Comparison of ENCODE assay signal across 25 mouse cellular contexts in genomic region chr4:140780507-140780906, GRCm38 (mm10). TPM values are rescaled to one million over a fixed set of nuclear protein-coding genes. Genes with fewer than 3 reads are reported as not detected.
DNase-seq lines count a peak whose midpoint lies in the region; ATAC-seq lines count a peak whose summit lies in the region.
"Had no signal": no experiment of that assay in that cellular context is flagged by ENCODE, and none has a peak within 500 bp of the region (broad histone marks: within the 10 kb centered on the region; RNA-seq: fewer than 3 reads in every experiment).

No protein-coding gene starts in this region.

- H3K27me3 ChIP-seq in embryonic facial prominence, embryonic 14.5 days (replicated peaks; ENCODE audit: control insufficient read depth, insufficient read depth, low read length), result no peaks in the 10 kb centered on the region
- no peaks in the 10 kb centered on the region for H3K27me3 ChIP-seq in embryonic facial prominence, embryonic 10.5 days (replicated peaks; ENCODE audit: low read depth, poor library complexity, severe bottlenecking)
- H3K27me3 ChIP-seq in heart, embryonic 14.5 days (ENCODE audit: control insufficient read depth, insufficient read depth, low read length), result no peaks in the 10 kb centered on the region
- H3K27me3 ChIP-seq in liver, embryonic 15.5 days, result no peaks in the 10 kb centered on the region
- no peaks in the 10 kb centered on the region for H3K27me3 ChIP-seq in liver, embryonic 11.5 days (replicated peaks; ENCODE audit: control insufficient read depth, insufficient read depth, low read length)
- H3K27me3 ChIP-seq: embryonic facial prominence, embryonic 12.5 days; forebrain, embryonic 15.5 days; hindbrain, embryonic 12.5 days; limb, embryonic 15.5 days; Patski had no signal

- 82% methylated on average over 14 of the region's 14 CpGs for WGBS in embryonic facial prominence, embryonic 14.5 days
- 84% methylated on average over 14 of the region's 14 CpGs for WGBS in embryonic facial prominence, embryonic 10.5 days
- WGBS in heart, embryonic 14.5 days, result 70% methylated on average over 14 of the region's 14 CpGs
- WGBS in liver, embryonic 15.5 days (ENCODE audit: insufficient replicate concordance), result 71% methylated on average over 14 of the region's 14 CpGs
- WGBS in liver, embryonic 11.5 days, result 76% methylated on average over 14 of the region's 14 CpGs

- no peak overlapping the region for H3K4me2 ChIP-seq in embryonic facial prominence, embryonic 14.5 days (ENCODE audit: low read depth, low read length)
- no peak overlapping the region for H3K4me2 ChIP-seq in heart, embryonic 14.5 days (ENCODE audit: low read length)
- no peak overlapping the region for H3K4me2 ChIP-seq in liver, embryonic 15.5 days
- no peak overlapping the region for H3K4me2 ChIP-seq in liver, embryonic 11.5 days
- H3K4me2 ChIP-seq: embryonic facial prominence, embryonic 12.5 days; forebrain, embryonic 15.5 days; hindbrain, embryonic 12.5 days; limb, embryonic 15.5 days had no signal

- DNase-seq in embryonic facial prominence, embryonic 14.5 days (ENCODE audit: low spot score), result peak; percentile 8
- no peak for DNase-seq in embryonic facial prominence, embryonic 10.5 days (ENCODE audit: low spot score)
- DNase-seq in heart, postnatal 10 days, result no peak
- no peak for DNase-seq in liver, embryonic 11.5 days (ENCODE audit: low spot score)
- DNase-seq in gastrocnemius, postnatal 14 days, result peak; percentile 23
- DNase-seq in layer of hippocampus, adult 9-10 months (ENCODE audit: low spot score), result no peak
- DNase-seq: cerebellum, adult 8-10 months; kidney, adult 18-20 months; layer of hippocampus, postnatal 36 days; right cerebral cortex, postnatal 25 days had no signal

- H3K9ac ChIP-seq in embryonic facial prominence, embryonic 14.5 days (ENCODE audit: low read depth, low read length), result no peak overlapping the region
- H3K9ac ChIP-seq in heart, embryonic 14.5 days (ENCODE audit: low read length), result no peak overlapping the region
- H3K9ac ChIP-seq in liver, embryonic 15.5 days, result no peak overlapping the region
- H3K9ac ChIP-seq in liver, embryonic 11.5 days (ENCODE audit: low read depth, low read length), result no peak overlapping the region
- H3K9ac ChIP-seq: embryonic facial prominence, embryonic 12.5 days; forebrain, embryonic 15.5 days; hindbrain, embryonic 12.5 days; limb, embryonic 15.5 days had no signal

- no peaks in the 10 kb centered on the region for H3K36me3 ChIP-seq in embryonic facial prominence, embryonic 14.5 days (ENCODE audit: control insufficient read depth, insufficient read depth, low read length)
- no peaks in the 10 kb centered on the region for H3K36me3 ChIP-seq in embryonic facial prominence, embryonic 10.5 days (replicated peaks)
- no peaks in the 10 kb centered on the region for H3K36me3 ChIP-seq in heart, embryonic 14.5 days (ENCODE audit: control insufficient read depth, insufficient read depth, low read length)
- H3K36me3 ChIP-seq in liver, embryonic 15.5 days (replicated peaks), result no peaks in the 10 kb centered on the region
- H3K36me3 ChIP-seq in liver, embryonic 11.5 days (ENCODE audit: control insufficient read depth, insufficient read depth, low read length), result no peaks in the 10 kb centered on the region
- H3K36me3 ChIP-seq: embryonic facial prominence, embryonic 12.5 days; forebrain, embryonic 15.5 days; hindbrain, embryonic 12.5 days; limb, embryonic 15.5 days had no signal

- H3K27ac ChIP-seq in embryonic facial prominence, embryonic 14.5 days (replicated peaks; ENCODE audit: low read depth, low read length), result no peak overlapping the region
- no peak overlapping the region for H3K27ac ChIP-seq in embryonic facial prominence, embryonic 10.5 days (replicated peaks)
- H3K27ac ChIP-seq in heart, embryonic 14.5 days (replicated peaks in 1 of 2; ENCODE audit: control insufficient read depth in 1 of 2, insufficient read depth in 1 of 2, low read depth in 2 of 2, low read length in 2 of 2), result peak overlapping the region; percentile 30 to 59
- 0 out of 2 replicates have a peak overlapping the region, but pooled peaks have one; percentile 11 for H3K27ac ChIP-seq in liver, embryonic 15.5 days (replicated peaks)
- no peak overlapping the region for H3K27ac ChIP-seq in liver, embryonic 11.5 days (ENCODE audit: low read depth, low read length)
- H3K27ac ChIP-seq: embryonic facial prominence, embryonic 12.5 days; forebrain, embryonic 15.5 days; heart, adult 2 months; hindbrain, embryonic 12.5 days; limb, embryonic 15.5 days; stomach, postnatal 0 days had no signal

- H3K4me3 ChIP-seq in embryonic facial prominence, embryonic 14.5 days (ENCODE audit: low read depth, low read length), result no peak overlapping the region
- H3K4me3 ChIP-seq in embryonic facial prominence, embryonic 10.5 days, result no peak overlapping the region
- H3K4me3 ChIP-seq in heart, embryonic 14.5 days (ENCODE audit: control insufficient read depth in 1 of 2, insufficient read depth in 1 of 2, low read depth in 1 of 2, low read length in 2 of 2), result no peak overlapping the region
- no peak overlapping the region for H3K4me3 ChIP-seq in liver, embryonic 15.5 days (replicated peaks)
- no peak overlapping the region for H3K4me3 ChIP-seq in liver, embryonic 11.5 days (ENCODE audit: low read depth, low read length)
- H3K4me3 ChIP-seq: embryonic facial prominence, embryonic 12.5 days; forebrain, embryonic 15.5 days; heart, adult 2 months; hindbrain, embryonic 12.5 days; limb, embryonic 15.5 days had no signal

- H3K9me3 ChIP-seq in embryonic facial prominence, embryonic 14.5 days (ENCODE audit: control insufficient read depth, low read length), result no peaks in the 10 kb centered on the region
- H3K9me3 ChIP-seq in embryonic facial prominence, embryonic 10.5 days, result no peaks in the 10 kb centered on the region; the same call in 1 of the 2 replicates
- 0 out of 2 replicates have a peak, but pooled peaks cover 6% of the 10 kb centered on the region for H3K9me3 ChIP-seq in heart, embryonic 14.5 days (ENCODE audit: control insufficient read depth, low read length)
- H3K9me3 ChIP-seq in liver, embryonic 15.5 days (replicated peaks), result no peaks in the 10 kb centered on the region
- H3K9me3 ChIP-seq in liver, embryonic 11.5 days (ENCODE audit: control insufficient read depth, low read length), result no peaks in the 10 kb centered on the region
- H3K9me3 ChIP-seq: embryonic facial prominence, embryonic 12.5 days; forebrain, embryonic 15.5 days; hindbrain, embryonic 12.5 days; limb, embryonic 15.5 days had no signal

- no peaks in the 10 kb centered on the region for H3K4me1 ChIP-seq in embryonic facial prominence, embryonic 14.5 days (ENCODE audit: control insufficient read depth, insufficient read depth, low read length)
- H3K4me1 ChIP-seq in embryonic facial prominence, embryonic 10.5 days, result peaks cover 10% of the 10 kb centered on the region; the same call in 1 of the 2 replicates
- H3K4me1 ChIP-seq in heart, embryonic 14.5 days (ENCODE audit: control insufficient read depth in 2 of 2, insufficient read depth in 2 of 2, low read length in 2 of 2), result peaks cover 0 to 12% of the 10 kb centered on the region in 2 experiments; a peak in 1 of 4 replicates
- H3K4me1 ChIP-seq in liver, embryonic 15.5 days (replicated peaks), result no peaks in the 10 kb centered on the region; the same call in 1 of the 2 replicates
- no peaks in the 10 kb centered on the region for H3K4me1 ChIP-seq in liver, embryonic 11.5 days (replicated peaks; ENCODE audit: control insufficient read depth, insufficient read depth, low read length)
- H3K4me1 ChIP-seq: forebrain, embryonic 15.5 days had no signal

- intact Hi-C loops in heart, postnatal 10 days (cut with DNase I), result no loop called here
- intact Hi-C loops in gastrocnemius, postnatal 14 days (cut with DNase I; ENCODE audit: low total_unique reads), result no loop called here

- no peak for ATAC-seq in embryonic facial prominence, embryonic 14.5 days (ENCODE audit: low read depth)
- no peak for ATAC-seq in heart, embryonic 14.5 days (ENCODE audit: insufficient number of reproducible peaks, insufficient read depth, low FRiP score, low read depth)
- 0 out of 2 replicates have a peak, but pooled peaks have one; percentile 18 for ATAC-seq in liver, embryonic 15.5 days (ENCODE audit: insufficient read depth)
- ATAC-seq in liver, embryonic 11.5 days (replicated peaks; ENCODE audit: low FRiP score), result no peak
- ATAC-seq: CD4-positive, CD25-positive, alpha-beta regulatory T cell, adult 4 months; forebrain, embryonic 15.5 days; midbrain, embryonic 16.5 days; Patski had no signal

RNA-seq across cellular contexts. Expression of gene Padi4, which starts 6.5 kb away (rescaled TPM):
- polyA plus RNA-seq in embryonic facial prominence, embryonic 14.5 days (2014; fragmentation: Nextera tagmentation; extraction: Ambion mirVana), result 0.14 and 0.38 TPM in 2 replicates
- polyA plus RNA-seq in embryonic facial prominence, embryonic 10.5 days (2016; fragmentation: Nextera tagmentation; extraction: Ambion mirVana), result 0.30 and 0.49 TPM in 2 replicates
- 1.9 and 2.1 TPM in 2 replicates for polyA plus RNA-seq in heart, embryonic 14.5 days (2014; fragmentation: Nextera tagmentation; extraction: Ambion mirVana)
- total RNA-seq in heart, postnatal 10 days (2021), result under 1 TPM; 0.40 to 0.48 TPM
- polyA plus RNA-seq in liver, embryonic 15.5 days (2015; fragmentation: Nextera tagmentation; extraction: Ambion mirVana), result 2.8 and 4.1 TPM in 2 replicates
- 0.32 and 0.34 TPM in 2 replicates for polyA plus RNA-seq in liver, embryonic 11.5 days (2014; fragmentation: Nextera tagmentation; extraction: Ambion mirVana)
- under 1 TPM; 0.13 to 0.14 TPM for total RNA-seq in gastrocnemius, postnatal 14 days (2021)
- total RNA-seq: layer of hippocampus, adult 18-20 months; layer of hippocampus, postnatal 36 days; left cerebral cortex, postnatal 14 days had no signal
- polyA plus RNA-seq: embryonic facial prominence, embryonic 12.5 days had no signal

RNA-seq across cellular contexts. Expression of gene Padi3, which starts 29.9 kb away (rescaled TPM):
- 0.38 and 0.47 TPM in 2 replicates for polyA plus RNA-seq in embryonic facial prominence, embryonic 14.5 days (2014; fragmentation: Nextera tagmentation; extraction: Ambion mirVana)
- polyA plus RNA-seq in embryonic facial prominence, embryonic 10.5 days (2016; fragmentation: Nextera tagmentation; extraction: Ambion mirVana), result 0.28 and 0.60 TPM in 2 replicates
- not detected in 2 replicates for polyA plus RNA-seq in heart, embryonic 14.5 days (2014; fragmentation: Nextera tagmentation; extraction: Ambion mirVana)
- total RNA-seq in heart, postnatal 10 days (2021), result under 1 TPM; 0.12 TPM
- polyA plus RNA-seq in liver, embryonic 15.5 days (2015; fragmentation: Nextera tagmentation; extraction: Ambion mirVana), result 0.12 and 0.17 TPM in 2 replicates
- polyA plus RNA-seq in liver, embryonic 11.5 days (2014; fragmentation: Nextera tagmentation; extraction: Ambion mirVana), result 0.56 and 0.96 TPM in 2 replicates
- 1 to 10 TPM; 1.3 to 1.9 TPM for total RNA-seq in gastrocnemius, postnatal 14 days (2021)
- total RNA-seq: adrenal gland, adult 8-10 months; layer of hippocampus, adult 18-20 months; layer of hippocampus, postnatal 36 days had no signal
- polyA plus RNA-seq: forebrain, embryonic 15.5 days; heart, adult 2 months; midbrain, embryonic 16.5 days; Patski had no signal

RNA-seq across cellular contexts. Expression of gene Padi6, which starts 38.1 kb away (rescaled TPM):
- not detected in 2 replicates for polyA plus RNA-seq in embryonic facial prominence, embryonic 14.5 days (2014; fragmentation: Nextera tagmentation; extraction: Ambion mirVana)
- not detected in 2 replicates for polyA plus RNA-seq in embryonic facial prominence, embryonic 10.5 days (2016; fragmentation: Nextera tagmentation; extraction: Ambion mirVana)
- polyA plus RNA-seq in heart, embryonic 14.5 days (2014; fragmentation: Nextera tagmentation; extraction: Ambion mirVana), result not detected in 2 replicates
- not detected for total RNA-seq in heart, postnatal 10 days (2021)
- polyA plus RNA-seq in liver, embryonic 15.5 days (2015; fragmentation: Nextera tagmentation; extraction: Ambion mirVana), result not detected in 2 replicates
- polyA plus RNA-seq in liver, embryonic 11.5 days (2014; fragmentation: Nextera tagmentation; extraction: Ambion mirVana), result not detected in 2 replicates
- not detected for total RNA-seq in gastrocnemius, postnatal 14 days (2021)
- total RNA-seq: adrenal gland, adult 8-10 months; heart, adult 2 months; layer of hippocampus, postnatal 36 days; megakaryocyte, adult 5-6 weeks had no signal
- polyA plus RNA-seq: CD4-positive, CD25-positive, alpha-beta regulatory T cell, adult 4 months; embryonic facial prominence, embryonic 12.5 days; heart, adult 2 months; limb, embryonic 15.5 days; midbrain, embryonic 16.5 days; Patski; stomach, postnatal 0 days had no signal

Comparison
In these comparisons a context has a peak if more than half of its experiments do, and no peak if none do; other contexts are left out.
1. DNase-seq: peak in embryonic facial prominence, embryonic 14.5 days (single experiment) and gastrocnemius, postnatal 14 days (single experiment); none in embryonic facial prominence, embryonic 10.5 days (single experiment), heart, postnatal 10 days (0 of 2), liver, embryonic 11.5 days (single experiment) and layer of hippocampus, adult 9-10 months (single experiment).
2. H3K27ac ChIP-seq: peak in heart, embryonic 14.5 days (2 of 2) and liver, embryonic 15.5 days (single experiment); none in embryonic facial prominence, embryonic 14.5 days (single experiment), embryonic facial prominence, embryonic 10.5 days (single experiment) and liver, embryonic 11.5 days (single experiment).